Comparison of ENCODE assay signal across 10 mouse cellular contexts in the genomic region with DNA sequence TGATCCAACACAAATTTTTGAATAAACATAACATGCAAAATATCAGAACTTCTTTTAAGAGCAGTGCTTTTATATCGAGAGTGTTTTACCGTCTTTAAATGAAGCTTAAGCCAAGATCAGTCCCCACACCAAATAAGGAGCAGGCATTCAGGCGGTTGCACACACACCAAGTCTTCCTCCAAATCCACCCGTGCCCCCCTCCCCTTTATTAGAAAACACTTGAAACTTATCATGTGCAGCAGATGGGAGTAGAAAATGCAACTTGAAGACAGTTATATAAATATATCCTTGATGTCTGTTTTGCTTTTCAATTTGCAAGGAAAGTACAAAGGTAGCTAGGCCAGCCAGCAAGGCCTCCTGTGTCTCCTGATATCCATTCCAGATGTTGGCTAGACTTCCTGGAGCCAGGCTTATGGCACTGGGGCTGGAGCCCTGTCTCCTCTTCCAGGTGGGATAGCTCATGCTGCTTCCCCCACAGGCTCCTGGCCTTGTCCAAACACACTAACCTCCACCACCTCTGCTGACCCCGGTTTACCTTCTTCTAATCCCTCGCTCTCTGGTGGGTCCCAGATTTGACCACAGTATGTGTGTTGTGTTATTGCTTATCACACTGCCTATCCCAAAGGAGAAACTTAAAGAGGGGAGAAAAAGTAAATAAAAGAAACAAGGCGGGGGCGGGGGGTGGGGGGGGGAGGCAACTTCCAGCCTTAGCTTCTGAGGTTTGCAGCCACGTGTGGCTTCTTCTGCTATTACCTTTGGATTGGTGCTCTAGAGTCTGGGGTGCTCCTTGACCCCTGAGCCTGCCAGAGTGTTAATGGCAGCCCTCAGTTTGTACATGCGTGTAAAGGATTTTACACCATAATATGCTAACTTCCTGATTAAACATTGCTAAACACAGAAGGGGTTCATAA.
DNase-seq lines count a peak whose midpoint lies in the region; ATAC-seq lines count a peak whose summit lies in the region.
"Had no signal": no experiment of that assay in that cellular context is flagged by ENCODE, and none has a peak within 500 bp of the region (broad histone marks: within the 10 kb centered on the region; RNA-seq: fewer than 3 reads in every experiment).

No protein-coding gene starts in this region.

- no peaks in the 10 kb centered on the region for H3K4me1 ChIP-seq in hindbrain, embryonic 10.5 days (replicated peaks)
- no peaks in the 10 kb centered on the region for H3K4me1 ChIP-seq in hindbrain, embryonic 14.5 days (replicated peaks; ENCODE audit: control insufficient read depth, insufficient read depth, low read length)

- 67% methylated on average over 10 of the region's 10 CpGs for WGBS in hindbrain, embryonic 10.5 days
- WGBS in hindbrain, embryonic 14.5 days: 80% methylated on average over 10 of the region's 10 CpGs

- H3K4me3 ChIP-seq in hindbrain, embryonic 10.5 days: no peak overlapping the region
- H3K4me3 ChIP-seq in hindbrain, embryonic 14.5 days (replicated peaks; ENCODE audit: low read length): no peak overlapping the region

- ATAC-seq in hindbrain, embryonic 14.5 days (ENCODE audit: low FRiP score): no peak

- no peak overlapping the region for H3K9ac ChIP-seq in hindbrain, embryonic 14.5 days

- DNase-seq in hindbrain, embryonic 10.5 days (ENCODE audit: low spot score): peak; percentile 68
- no peak for DNase-seq in hindbrain, embryonic 14.5 days (ENCODE audit: low spot score)
- DNase-seq in urinary bladder, adult 18-20 months (ENCODE audit: low spot score in 2 of 2): peak; percentile 6 to 60
- DNase-seq in urinary bladder, postnatal 25 days (ENCODE audit: low spot score): no peak
- DNase-seq in heart, postnatal 36 days: peak; percentile 8 to 9
- DNase-seq in cerebellum, postnatal 36 days: no peak
- DNase-seq in layer of hippocampus, adult 8-10 months (ENCODE audit: low spot score in 2 of 2): no peak
- no peak for DNase-seq in thymus, postnatal 4 days
- DNase-seq: B cell, adult 2 months had no signal

- H3K36me3 ChIP-seq in hindbrain, embryonic 10.5 days: no peaks in the 10 kb centered on the region
- H3K36me3 ChIP-seq in hindbrain, embryonic 14.5 days (replicated peaks; ENCODE audit: control insufficient read depth, insufficient read depth): no peaks in the 10 kb centered on the region

- H3K27ac ChIP-seq in hindbrain, embryonic 10.5 days: no peak overlapping the region
- H3K27ac ChIP-seq in hindbrain, embryonic 14.5 days: no peak overlapping the region
- H3K27ac ChIP-seq: macrophage had no signal

- no peak overlapping the region for H3K4me2 ChIP-seq in hindbrain, embryonic 14.5 days (replicated peaks)

- no peaks in the 10 kb centered on the region for H3K9me3 ChIP-seq in hindbrain, embryonic 10.5 days
- H3K9me3 ChIP-seq in hindbrain, embryonic 14.5 days (ENCODE audit: control insufficient read depth, low read length): no peaks in the 10 kb centered on the region

- intact Hi-C loops in heart, postnatal 36 days (cut with DNase I): no loop called here

- no peaks in the 10 kb centered on the region for H3K27me3 ChIP-seq in hindbrain, embryonic 10.5 days (ENCODE audit: insufficient read depth, poor library complexity, severe bottlenecking)
- no peaks in the 10 kb centered on the region for H3K27me3 ChIP-seq in hindbrain, embryonic 14.5 days (ENCODE audit: control insufficient read depth, insufficient read depth, low read length)

Comparison
In these comparisons a context has a peak if more than half of its experiments do, and no peak if none do; other contexts are left out.
1. DNase-seq: peak in hindbrain, embryonic 10.5 days (single experiment), urinary bladder, adult 18-20 months (2 of 2) and heart, postnatal 36 days (2 of 2); none in hindbrain, embryonic 14.5 days (single experiment), urinary bladder, postnatal 25 days (single experiment), cerebellum, postnatal 36 days (0 of 2), layer of hippocampus, adult 8-10 months (0 of 2) and thymus, postnatal 4 days (single experiment).